Mouse (Mus musculus) heart, postnatal 0 days (tissue): ENCODE measurements around the gene Cela1.

Experiments
- CTCF ChIP-seq: IDR thresholded peaks from 2 replicates; pipeline ENCODE4 v1.5.1; 2016; ENCODE audit warnings: antibody characterized with exemption, control low read depth, low read depth
- EP300 ChIP-seq: IDR thresholded peaks from 2 replicates; pipeline ENCODE4 v1.6.1; 2016; ENCODE audit warnings: antibody characterized with exemption, low read depth

DNA sequence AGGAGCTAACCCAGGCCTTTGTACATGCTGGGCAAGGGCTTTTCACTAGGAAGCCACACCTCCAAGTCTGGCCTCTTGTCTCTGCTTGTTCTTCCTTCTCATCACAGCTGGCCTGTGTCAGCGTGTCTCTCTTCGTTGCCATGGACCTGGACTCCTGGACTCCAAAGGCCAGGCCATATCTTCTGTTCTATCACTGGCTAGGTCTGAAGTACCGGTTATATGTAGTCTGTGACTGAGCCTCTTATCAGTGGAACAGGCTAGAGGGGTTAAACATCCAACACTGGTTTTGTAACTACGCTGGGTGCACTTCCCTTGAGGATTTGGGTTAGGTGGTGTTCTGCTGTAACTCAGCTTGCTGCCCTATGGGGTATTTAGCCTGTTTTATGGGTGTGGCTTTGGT lies 34.3 kb upstream of the Cela1 start:
- TF ChIP-seq CTCF (no peak), EP300 (no peak)
